Mouse (Mus musculus): ENCODE data around the gene Ssbp3. TPM values are rescaled to one million over a fixed set of nuclear protein-coding genes. Genes with fewer than 3 reads are reported as not detected.
A peak's percentile ranks its signal among the peaks of the same experiment; 100 is the strongest.

The Ssbp3 gene
- total RNA-seq, 4 experiments from 2014 or later = 150 to 180 (median 160) TPM

DNA sequence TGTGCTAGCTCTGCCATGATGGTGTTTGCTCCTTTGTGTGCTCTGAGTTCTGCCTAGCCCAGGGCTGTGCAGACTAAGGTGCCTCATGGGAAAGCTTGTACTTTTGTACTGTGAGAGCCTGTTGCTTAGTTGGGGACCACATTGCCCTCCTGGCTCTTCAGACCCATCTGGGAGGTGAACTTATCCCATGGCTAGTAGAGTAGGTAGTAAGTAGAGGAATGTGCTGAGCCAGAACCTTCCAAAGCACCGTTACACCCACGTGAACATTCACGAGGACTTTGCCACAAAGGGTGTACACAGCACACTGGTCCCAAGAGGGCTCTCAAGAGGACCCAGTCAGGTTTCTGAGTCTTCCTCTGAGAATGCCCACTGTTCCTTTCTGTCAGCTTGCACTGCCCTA, 48.1 kb downstream of the Ssbp3 start:
- no peak for DNase-seq (ENCODE audit: low spot score in 2 of 2)

DNA sequence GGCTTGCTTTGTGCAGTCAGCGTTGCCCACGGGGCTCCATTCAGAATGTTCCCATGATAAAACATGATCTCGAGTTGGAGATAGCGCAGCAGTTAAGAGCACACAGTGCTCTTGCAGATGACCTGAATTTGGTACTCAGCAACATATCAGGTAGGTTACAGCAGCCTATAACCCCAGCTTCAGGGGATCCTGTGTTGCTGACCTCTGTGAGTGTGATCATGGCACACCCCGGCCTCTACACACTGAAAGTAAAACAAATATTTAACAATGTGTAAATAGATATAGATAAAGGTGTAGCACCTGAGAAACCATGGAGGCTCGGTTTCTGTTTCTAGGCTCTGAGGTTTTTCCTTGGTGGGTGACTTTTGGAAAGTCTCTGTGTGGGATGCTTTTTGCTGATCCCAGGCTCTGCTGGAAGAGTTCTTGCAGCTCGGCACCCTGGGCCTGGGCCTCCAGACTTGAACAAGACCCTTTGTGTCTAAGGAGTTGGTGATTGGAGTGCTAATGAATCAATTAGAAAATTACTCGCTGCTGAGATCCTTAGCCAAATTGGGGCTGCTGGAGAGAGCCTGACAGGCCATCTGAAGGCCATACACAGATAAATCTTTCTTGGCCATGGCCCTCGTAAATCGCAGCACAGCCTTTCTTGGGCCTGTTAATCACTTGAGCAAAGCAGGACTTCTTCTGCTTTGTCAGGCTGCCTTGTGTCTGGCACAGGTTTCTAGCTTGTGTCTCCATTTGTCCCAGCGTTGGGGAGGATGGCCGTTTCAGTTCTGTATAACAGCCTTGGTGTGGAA, 49.2 kb downstream of the Ssbp3 start:
- DNase-seq (ENCODE audit: low spot score in 2 of 2) = no peak

DNA sequence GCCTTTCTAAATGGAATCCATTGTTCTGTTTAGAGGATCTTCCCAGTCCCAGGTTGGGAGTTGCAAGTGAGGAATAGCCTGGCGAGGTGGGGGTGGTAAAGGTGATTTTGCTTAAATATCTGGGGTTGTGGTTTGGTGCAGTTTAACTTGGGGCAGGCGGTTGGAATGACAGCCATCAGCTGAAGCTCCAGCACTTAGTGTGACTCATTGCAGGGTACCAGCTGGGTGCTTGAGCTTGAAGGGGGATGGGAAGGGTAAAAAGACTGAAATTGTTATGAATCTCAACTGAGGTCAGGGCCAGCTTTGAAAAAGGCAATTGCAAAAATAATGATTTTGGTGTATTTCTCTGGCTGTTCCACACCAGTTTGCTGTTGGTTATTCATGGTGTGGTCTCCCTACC, 50.0 kb downstream of the Ssbp3 start:
- DNase-seq (ENCODE audit: low spot score in 2 of 2) = no peak

DNA sequence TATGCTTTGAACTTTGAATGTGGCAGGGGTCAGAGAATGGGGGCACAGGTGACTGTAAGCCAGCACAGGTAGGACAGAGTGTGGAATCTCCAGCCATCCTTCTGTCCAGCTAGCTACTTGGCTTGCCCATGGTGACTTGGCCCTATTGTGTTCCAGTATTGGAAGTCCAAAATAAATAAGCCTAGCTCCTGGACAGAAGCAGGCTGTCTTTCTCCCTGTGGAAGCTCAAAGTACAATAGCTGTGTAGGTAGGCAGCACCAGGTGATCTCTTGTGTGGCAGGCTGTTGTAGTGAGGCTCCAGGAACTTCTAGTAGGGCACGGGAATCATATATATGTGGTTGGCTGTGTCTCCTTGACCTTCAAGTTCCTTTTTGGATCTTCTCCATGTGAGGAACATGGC, 50.8 kb downstream of the Ssbp3 start:
- DNase-seq (ENCODE audit: low spot score in 2 of 2) = no peak

DNA sequence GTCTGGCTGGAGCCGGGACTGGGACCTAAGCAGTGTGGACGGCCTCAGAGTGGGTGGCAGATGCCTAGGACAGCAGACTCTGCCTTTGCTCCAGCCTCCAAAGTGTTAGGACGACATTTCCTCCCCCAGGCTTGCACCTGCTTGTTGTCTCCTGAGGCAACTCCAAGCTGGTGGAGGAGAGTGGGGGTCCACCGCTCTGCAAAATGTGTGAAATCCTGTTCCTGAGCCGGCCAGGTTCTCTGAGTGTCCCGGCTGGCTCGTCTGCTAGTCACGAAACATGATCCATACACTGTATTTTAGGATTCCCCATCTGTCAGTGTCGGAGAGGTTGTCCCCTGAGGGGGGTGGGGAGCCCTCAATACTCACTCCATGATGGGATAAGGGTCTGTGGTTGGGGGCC, 53.9 kb downstream of the Ssbp3 start:
- peak; percentile 48 to 52 for DNase-seq (ENCODE audit: low spot score in 2 of 2)

DNA sequence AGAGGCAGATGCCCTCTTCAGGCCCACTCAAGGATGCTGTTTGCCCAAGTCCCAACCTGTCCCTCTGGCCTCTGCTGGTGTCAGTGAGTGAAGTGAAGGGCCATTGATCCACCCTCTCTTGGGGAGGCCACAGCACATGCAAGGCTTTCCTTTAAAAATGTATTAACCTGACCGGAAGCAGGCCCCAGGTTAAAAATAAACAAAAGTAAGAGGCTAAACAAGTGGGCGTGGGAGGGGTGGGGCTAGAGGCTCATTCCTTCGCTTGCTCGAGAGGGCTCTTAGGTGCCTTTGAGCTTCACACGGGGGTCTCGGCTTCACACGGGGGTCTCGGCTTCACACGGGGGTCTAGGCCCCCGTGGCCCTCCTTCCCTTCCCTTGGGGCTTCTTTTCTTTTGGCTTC, 54.5 kb downstream of the Ssbp3 start:
- DNase-seq (ENCODE audit: low spot score in 2 of 2) = no peak

DNA sequence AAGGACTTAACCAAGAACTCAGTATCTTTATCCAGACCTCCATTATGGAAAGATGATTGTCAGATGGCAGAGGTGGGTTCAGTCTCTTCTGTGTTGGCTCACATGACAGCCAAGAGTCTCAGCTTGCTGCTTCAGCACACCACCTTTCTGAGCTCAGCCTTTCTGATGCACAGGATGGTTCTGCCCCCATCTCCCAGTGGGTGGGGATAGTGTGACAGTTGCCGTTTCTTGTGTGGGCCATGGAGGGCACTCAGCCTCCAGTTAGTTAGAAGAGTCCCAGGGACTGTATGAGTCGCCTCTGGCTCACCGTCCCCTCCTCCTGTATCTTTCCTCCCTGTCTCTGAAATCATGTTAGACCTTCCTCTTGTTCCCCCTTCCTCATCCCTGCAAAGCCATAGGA, 55.9 kb downstream of the Ssbp3 start:
- no peak for DNase-seq (ENCODE audit: low spot score in 2 of 2)

DNA sequence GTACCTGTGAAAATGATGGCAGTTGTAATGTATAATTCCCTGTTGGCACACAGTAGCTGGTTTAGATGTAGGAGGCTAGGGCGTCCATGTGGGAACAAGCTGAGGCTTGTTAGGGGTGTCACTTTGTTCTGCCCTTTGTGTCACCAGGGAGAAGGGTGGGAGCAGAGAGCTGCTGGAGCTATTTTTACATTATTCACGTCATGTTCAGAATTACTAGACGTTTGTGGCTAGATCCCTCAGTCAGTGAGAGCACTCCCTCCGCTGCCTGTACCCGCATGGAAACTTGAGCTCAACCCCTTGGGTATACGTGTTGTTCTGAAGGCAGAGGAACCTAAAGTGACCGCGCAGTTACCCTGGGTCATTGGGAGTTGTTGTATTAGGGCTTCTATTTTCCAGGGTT, 58.4 kb downstream of the Ssbp3 start:
- DNase-seq (ENCODE audit: low spot score in 2 of 2) = no peak

DNA sequence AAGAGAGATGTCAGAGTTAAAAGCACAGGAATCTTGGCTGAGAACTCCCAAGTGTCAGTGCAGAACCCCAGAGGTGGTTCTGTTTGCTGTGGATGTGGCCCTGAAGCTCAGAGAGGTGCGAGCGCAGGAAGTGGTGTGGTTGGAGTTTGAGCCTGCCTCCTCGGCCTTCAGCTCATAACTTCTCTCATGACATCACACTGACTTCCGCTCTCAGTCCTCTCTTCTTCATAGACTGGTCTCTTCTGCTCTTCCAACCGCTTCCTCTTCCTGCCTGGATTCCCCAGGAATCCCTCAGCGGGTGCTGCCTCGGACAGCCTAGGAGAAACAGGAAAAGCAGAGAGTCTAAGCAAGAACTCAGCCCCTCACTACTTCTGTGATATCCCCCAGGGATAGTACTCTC, 60.3 kb downstream of the Ssbp3 start:
- no peak for DNase-seq (ENCODE audit: low spot score in 2 of 2)

DNA sequence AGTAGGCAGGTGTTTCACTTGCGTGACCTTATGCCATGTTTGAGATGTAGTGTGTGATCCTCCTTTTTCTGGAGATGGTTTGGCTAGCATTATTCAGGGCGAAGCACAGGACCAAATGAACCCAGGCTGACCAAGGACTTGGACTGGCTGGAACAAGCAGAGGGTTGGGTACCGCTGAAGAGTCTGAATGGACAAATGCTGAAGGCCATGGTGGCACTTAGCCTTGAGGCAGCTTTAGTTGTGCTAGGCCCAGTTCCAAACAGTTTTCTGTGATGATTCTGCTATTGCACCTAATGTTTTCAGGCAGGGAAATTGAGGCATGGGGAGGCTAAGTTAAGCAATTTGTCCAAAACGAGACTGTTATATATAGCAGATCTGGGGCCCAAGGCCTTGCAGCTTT, 61.6 kb downstream of the Ssbp3 start:
- no peak for DNase-seq (ENCODE audit: low spot score in 2 of 2)

DNA sequence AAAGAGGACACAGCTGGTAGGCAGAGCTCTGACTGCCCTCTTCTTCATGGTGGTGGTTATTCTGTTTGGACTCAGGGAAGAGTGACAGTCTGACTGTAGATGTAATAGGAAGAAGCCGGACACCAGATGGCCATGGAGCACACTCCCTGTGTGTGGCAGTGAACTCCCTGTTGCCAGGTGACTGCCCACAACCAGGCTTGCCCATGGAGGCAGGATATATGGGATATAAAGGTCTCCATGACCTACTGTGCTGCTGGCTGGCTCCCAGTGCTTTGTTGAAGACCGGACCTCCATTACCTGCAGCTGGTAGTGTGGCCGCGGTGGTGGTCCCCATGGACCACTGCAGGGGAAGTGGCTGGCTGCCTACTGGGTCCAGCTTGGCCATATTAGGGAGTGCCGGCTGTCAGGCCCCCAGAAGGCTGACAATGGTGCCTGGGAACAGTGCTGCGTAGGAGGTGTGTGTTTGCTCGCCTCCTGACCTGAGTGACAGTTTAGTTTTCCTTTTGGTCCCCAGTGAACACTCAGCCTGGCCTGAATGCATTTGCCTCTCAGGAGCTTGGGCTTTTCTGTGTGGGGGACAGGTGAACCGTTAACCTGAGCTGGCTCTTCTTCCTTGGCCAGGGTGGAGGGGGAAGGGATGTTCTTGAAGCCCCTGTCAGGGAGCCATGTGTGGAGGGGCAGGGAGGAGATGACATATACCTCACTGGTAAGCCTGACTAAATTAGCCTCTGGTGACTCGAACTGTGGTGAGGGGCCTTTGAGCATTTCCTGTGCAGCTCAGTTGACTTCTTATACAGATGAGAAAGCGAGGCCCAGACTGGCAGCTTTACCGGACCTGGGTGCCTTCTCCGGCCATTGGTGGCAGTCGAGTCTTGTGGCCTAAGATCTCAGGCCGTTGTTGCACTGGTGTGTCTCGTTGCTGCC, 62.2 kb downstream of the Ssbp3 start:
- DNase-seq (ENCODE audit: low spot score in 2 of 2) = no peak

DNA sequence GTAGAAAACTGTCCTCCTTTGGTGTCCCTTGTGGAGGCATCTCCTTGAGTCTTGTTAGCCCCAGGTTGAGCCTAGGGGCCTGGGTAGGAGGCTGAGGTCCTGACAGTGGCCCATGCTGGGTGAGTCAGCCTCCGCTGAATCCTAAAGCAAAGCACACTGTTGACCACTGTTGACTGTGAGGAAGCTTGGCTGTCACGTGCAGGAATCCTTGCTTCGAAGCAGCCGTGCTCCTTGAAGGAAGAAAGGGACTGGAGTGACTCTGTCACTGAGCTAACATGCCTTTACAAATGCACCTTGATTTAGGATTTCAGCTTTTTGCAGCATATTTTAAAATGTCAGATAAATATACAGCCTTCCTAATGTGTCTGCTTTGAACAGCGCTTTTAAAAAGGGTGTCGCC, 64.8 kb downstream of the Ssbp3 start:
- no peak for DNase-seq (ENCODE audit: low spot score in 2 of 2)

DNA sequence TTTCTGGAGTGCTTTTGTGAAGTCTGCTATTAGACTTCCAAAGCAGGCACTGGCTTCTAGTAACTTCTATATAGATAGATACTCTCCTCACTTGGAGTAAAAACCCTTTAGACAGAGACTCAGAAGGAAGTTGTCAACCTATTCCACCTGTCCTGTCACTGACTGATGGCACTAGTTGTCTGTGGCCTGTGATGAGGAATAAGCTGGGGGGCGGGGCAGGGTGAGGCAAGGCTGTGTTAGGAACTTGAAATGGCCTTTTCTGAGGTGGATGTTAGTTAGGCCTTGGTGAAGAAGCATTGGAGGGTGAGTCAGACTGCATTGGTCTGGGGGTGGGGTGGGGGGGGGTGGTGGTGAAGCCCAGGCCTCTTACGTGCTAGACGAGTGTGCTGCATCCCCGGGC, 65.4 kb downstream of the Ssbp3 start:
- no peak for DNase-seq (ENCODE audit: low spot score in 2 of 2)

DNA sequence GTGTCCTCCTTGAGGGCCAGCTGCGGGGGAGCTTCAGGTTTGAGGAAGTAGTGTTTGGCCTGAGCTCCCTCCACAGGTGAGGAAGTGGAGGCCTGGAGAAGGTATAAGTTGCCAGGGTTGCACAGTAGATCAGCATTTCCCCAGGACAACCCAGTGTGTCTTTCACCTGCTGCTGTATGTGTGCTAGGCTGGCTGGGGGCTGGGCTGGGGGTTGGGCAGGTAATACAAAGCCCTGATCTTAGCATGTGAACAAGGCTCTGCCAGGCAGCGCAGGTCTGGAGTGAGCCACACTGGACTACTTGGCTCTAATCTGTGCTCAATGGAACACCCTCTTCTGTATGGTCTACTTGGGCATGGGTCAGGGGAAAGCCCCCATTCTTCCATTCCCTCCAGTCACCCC, 66.1 kb downstream of the Ssbp3 start:
- DNase-seq (ENCODE audit: low spot score in 2 of 2) = no peak

DNA sequence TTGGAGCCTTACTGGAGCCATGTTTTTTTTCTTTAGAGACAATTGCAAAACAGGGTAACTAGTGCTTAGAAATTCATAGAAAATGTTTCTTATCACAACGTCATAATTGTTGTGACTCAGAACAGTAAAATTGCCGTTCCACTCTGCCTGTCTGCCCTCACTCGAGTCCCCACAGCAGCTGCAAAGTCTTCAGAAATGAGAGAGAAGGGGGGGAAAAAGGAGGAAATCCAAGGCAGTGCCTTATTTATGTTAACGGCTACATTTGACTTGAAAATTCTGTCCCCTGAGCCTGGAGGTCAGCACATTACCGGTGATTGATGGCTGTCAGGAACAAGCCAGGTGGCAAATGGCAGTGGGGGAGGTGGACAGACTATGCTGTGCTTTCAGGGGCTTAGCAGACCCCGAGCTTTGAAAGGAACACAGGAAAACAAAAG, 66.7 kb downstream of the Ssbp3 start:
- DNase-seq (ENCODE audit: low spot score in 2 of 2) = no peak

DNA sequence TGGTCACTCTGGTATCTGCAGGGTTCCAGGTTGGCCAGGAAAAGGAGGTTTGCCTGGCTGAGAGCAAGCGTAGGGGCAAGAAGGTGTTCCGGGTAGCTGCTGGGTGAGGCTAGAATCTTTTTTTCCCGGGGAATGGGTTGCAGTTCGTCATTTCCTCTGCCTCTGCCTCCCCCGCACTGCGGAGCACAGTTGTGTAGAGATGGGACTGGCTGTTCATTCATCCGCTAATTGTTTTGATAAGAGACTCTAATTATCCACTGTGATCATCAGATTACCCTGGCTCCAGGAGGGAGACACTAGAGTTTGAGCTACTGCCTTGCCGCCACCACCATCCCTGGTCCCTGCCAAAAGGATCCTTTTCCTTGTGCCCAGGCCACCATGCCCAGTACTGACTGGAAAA, 67.9 kb downstream of the Ssbp3 start:
- DNase-seq (ENCODE audit: low spot score in 2 of 2) = peak in 1 of 2 experiments; percentile 51

DNA sequence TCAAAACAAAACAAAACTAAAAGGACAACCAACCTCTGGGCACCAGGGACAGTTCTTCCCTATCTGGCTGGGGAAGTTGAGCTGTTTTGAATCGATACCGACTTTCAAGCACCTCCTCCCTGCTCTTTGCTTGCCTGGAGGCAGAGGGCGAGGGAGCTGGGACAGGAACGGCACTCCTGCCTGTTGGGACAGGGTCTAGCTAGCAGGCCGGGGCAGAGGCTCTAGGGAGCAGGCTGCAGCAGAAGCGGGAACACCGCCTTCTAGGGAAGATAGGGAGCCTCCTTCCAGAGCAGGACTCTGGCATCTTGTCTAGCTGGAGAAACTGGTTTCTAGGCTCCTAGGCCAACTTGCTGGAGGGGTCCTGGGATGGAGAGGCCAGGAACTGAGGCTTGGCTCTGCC, 70.2 kb downstream of the Ssbp3 start:
- no peak for DNase-seq (ENCODE audit: low spot score in 2 of 2)

DNA sequence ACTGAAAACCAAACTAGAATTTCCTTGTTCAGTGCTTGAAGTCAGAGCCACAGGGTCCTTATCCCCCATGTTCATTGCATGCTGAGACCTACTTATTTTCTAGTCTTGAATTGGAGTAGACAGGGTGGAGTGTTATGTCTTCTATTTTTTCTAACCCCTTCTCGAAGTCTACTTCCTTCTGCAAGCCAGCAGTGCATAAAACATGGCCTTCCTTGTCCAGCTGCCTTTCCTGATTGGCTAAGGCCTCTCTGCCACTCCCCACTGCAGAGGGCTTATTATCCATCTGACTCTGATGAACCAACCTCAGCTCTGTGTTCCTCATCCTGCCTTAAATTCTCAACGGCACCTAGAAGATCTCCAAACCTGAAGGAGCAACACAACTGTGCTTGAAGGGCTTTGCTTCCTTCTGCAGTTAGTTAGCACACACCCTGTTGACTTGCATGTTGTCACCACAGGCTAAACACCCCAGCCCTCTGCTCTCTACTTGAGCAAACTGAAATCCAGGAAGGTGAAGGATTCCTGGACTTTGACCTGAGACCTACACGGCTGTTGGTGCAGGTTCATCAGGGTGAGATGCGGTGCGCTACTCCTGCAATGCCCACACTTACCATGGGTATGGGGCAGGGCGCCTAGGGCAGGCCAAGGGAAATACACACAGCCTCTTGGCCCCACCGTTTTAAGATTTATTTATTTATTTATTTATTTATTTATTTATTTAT, 71.0 kb downstream of the Ssbp3 start:
- no peak for DNase-seq (ENCODE audit: low spot score in 2 of 2)

DNA sequence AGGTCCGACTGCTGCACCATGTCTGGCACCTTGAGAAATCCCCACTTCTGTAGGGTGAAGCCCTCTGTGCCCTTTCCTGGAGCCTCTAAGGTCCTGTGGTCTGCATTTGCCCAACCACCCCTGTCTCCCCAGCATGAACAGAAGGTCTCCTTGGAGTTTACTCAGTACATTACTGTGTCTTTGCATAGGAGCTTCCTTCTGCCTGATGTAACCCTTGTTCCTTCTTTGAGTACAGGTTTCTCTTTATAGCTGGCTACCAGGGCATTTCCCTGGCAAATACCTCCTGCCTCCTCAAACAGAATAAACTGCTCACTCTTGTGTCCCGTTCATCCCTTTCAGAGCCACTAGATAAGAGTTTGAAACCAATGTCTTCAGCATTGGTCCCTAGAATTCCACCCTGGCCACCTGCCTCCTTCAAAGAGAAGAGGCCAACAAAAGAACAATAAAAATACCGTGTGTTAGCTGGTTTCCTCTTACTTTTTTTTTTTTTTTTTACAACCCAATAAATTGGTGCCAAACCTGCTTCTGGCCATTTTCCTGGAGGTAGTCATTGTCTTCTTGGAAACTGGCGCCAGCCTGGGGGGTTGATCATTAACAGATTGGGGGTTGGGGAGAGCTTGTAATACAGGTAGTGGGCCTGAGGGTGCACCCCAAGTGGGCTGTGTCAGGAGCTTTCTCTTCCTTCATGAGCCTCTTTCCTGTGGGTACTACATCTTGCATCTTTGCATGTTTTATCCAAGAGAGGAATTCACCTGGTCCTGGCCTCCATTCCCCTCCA, 72.0 kb downstream of the Ssbp3 start:
- DNase-seq (ENCODE audit: low spot score in 2 of 2) = no peak

DNA sequence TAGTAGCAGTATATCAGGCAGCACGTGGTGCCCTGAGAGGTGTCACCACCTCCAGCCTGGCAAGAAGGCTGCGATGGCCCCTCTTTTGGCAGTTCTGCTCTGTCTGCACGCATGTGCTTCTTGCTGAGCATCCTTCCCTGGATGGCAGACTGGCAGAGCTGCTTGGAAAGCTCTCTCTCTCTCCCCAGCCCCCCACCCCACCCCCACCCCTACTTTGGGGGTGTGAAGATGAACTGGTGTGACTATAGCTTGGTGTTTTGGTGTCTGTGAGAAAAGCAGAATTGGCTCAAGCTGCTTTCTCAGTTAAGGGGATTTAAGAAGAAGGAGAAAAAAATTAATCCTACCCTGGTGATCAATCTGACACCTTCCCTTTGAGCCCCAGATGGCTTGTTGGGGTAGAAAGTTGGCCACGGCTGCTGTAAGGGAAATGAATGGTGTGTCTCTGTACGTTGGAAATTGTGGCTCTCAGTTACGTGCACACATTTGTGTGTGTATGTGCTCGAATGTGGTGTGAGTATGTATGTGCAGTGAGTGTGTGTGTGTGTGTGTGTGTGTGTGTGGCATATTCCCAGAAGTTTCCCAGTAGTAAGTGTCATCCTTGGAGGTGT, 73.5 kb downstream of the Ssbp3 start:
- no peak for DNase-seq (ENCODE audit: low spot score in 2 of 2)

DNA sequence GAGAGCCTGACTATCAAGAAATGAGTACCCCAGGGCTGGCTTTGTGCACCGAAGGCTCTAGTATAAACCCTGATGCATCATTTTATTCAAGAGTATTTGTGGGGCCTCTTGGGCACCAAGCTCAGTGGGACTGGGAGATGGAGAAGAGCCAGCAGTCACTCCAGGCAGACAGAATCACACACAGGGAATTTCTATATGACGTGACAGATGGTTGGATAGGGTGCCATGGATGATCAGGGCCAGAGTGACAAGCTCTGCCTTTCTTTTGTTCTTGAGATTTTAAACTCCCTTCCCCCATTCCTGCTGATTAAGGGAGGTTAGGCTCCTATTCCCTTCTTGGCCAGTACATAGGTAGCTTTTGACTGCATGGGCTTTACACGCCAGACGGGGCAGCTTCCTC, 74.8 kb downstream of the Ssbp3 start:
- no peak for DNase-seq (ENCODE audit: low spot score in 2 of 2)

Measured in layer of hippocampus, adult 8-10 months (tissue).